Mouse (Mus musculus) lung, adult 2 months (tissue): ENCODE data around the gene Kif18a. TPM values are rescaled to one million over a fixed set of nuclear protein-coding genes. Genes with fewer than 3 reads are reported as not detected.

Experiments used
- DNase-seq: peaks from one replicate; pipeline ENCODE4 v3.0.0; 2022
- H3K4me1 ChIP-seq: fragments of 200-500 bp; 2 replicates; pipeline ENCODE4 v1.6.1; 2011; ENCODE audit warnings: low read length; ENCODE audit not compliant: control insufficient read depth, insufficient read depth
- H3K4me3 ChIP-seq: fragments of 200-500 bp; replicated peaks from 2 replicates; pipeline ENCODE3; 2011; ENCODE audit warnings: low read depth, mild to moderate bottlenecking, control low read depth, low read length; ENCODE audit errors: extremely low read depth
- CTCF ChIP-seq: fragments of 200-500 bp; IDR thresholded peaks from 2 replicates; pipeline ENCODE4 v1.5.1; 2011; ENCODE audit warnings: mild to moderate bottlenecking, low read length, control low read depth; ENCODE audit not compliant: insufficient read depth
- POLR2A ChIP-seq: fragments of 200-500 bp; IDR thresholded peaks from 2 replicates; pipeline ENCODE4 v1.6.1; 2011; ENCODE audit warnings: low read depth, mild to moderate bottlenecking, control low read depth, low read length, borderline replicate concordance; ENCODE audit errors: extremely low read depth
- WGBS: fragments of 180-500 bp; shearing (Covaris S2); methylation state at CpG from one replicate; pipeline ENCODE4 v1.1.7; 2018; 5-methylcytosine and 5-hydroxymethylcytosine counted together
- polyA plus RNA-seq: library from polyadenylated mRNA; depleted of rRNA; stranded (reverse); fragments of >200 nt; gene quantifications from 2 replicates; pipeline ENCODE4 v1.2.3, GENCODE M21; 2012; rRNA removed

The Kif18a gene
- polyA plus RNA-seq, 1 experiment: 0.37 TPM

DNA sequence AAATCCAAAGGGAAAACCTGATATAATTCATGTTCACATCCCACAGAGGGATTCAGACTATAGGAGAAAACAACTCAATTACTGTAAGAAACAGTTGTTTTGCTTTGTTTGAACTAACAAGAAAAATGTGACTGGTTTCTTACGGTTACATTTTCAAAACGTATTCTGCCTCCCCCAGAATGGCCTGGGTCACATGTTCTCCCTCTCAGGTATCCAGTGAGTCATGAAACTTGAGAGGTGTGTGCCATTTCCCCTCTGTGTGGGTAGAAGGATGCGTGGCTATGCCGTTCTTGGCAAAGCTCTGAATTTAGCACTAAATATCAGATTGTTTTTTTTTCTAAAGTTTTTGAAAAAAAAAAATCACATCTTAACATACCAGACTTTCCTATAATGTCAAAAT is 68.2 kb downstream of the Kif18a start:
- H3K4me3 ChIP-seq: no peak overlapping the region
- no peak for DNase-seq
- WGBS: 63% methylated on average over 4 of the region's 4 CpGs
- TF ChIP-seq CTCF (no peak), POLR2A (no peak)
- H3K4me1 ChIP-seq: no peaks in the 10 kb centered on the region

DNA sequence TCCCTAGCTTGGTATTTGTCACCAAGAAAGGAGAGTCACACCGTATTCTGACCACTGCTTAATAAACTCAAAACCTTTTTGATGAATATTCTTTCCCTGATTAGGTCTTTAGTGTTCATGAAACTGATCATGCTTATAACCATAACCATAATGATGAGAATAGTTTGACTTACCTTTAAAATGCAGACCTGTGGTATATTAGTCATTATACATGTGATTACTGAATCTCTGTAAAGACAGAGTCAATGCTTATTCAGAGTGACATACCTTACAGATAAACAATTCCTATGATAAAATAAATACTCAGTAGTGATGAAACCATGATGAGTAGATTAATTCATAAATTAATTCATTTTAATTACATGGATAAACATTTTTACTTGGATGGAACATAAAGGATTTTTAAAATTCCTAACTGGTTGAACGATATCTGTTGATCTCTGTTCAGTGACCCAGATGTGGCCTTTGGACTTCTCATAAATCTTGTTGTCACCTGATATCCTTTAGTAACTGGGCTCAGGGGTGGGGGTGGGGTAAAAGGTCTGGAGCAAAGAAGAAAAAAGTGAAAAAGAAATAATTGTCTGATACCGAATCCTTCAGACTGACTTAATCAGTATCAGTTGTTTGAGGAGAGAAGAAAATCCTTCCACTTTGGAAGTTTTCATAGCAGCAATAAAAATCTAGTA is 78.1 kb downstream of the Kif18a start:
- Histone ChIP-seq H3K4me3 (no peak overlapping the region), H3K4me1 (no peaks in the 10 kb centered on the region)
- no peak for TF ChIP-seq POLR2A
- no peak for TF ChIP-seq CTCF
- DNase-seq: no peak
- 37% methylated on average over 3 of the region's 3 CpGs for WGBS

DNA sequence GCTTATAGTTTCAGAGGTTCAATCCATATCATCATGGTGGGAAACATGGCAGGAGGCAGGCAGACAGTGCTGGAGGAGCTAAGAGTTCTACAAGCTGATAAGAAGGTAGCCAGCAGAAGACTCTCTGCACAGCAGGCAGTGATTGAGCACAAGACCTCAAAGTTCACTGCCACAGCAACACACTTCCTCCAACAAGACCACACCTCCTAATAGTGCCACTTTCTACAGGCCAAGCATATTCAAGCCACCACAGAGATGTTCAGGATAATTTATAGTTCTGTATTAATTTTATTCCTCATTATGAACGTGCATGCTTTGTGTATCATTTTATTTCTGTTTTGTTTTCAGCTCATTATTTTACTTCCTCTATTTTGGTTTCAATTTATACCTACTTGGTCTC is 85.4 kb downstream of the Kif18a start:
- no peak for DNase-seq
- TF ChIP-seq POLR2A (no peak), CTCF (no peak)
- no peak overlapping the region for H3K4me3 ChIP-seq
- H3K4me1 ChIP-seq: no peaks in the 10 kb centered on the region
- 43% methylated on average over 1 of the region's 1 CpGs for WGBS

DNA sequence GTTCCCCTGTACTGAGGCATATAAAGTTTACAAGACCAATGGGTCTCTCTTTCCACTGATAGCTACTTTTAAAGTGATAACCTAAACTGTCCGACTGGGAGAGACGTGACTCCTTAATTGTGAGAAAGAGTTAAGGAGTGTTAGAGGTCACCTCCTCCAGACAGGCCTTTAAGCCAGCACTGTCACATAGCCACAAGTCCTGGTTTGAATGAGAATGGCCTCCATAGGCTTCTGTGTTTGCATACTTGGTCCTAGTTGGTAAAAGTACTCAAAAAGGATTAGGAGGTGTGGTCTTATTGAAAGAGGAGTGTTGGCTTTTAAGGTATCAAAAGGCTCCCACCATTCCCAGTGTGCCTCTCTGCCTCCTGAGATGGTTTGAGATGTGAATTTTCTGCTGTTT is 94.3 kb downstream of the Kif18a start:
- Histone ChIP-seq H3K4me1 (no peaks in the 10 kb centered on the region), H3K4me3 (no peak overlapping the region)
- 38% methylated on average over 2 of the region's 2 CpGs for WGBS
- no peak for DNase-seq
- TF ChIP-seq CTCF (no peak), POLR2A (no peak)

DNA sequence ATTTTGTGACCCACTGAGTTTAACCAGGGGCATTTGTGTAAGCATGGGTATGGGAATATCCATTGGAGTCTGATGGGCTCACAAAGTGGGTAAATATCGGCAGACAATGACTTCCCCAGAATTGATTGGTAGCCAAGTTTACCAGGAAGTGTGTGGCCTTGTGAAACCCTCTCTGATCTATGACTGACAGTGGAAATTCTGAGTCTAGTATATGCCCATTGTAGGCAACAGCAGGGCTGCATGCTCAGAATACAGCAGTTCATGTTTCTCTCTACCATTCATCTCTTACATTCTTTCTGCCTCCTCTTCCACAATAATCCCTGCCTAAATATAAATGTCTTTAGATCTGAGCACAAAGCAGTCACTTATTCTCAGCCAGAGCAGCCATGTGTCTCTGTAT is 103.5 kb downstream of the Kif18a start:
- no peak for TF ChIP-seq CTCF
- TF ChIP-seq POLR2A: no peak
- Histone ChIP-seq H3K4me1 (no peaks in the 10 kb centered on the region), H3K4me3 (no peak overlapping the region)
- no peak for DNase-seq
- WGBS: 37% methylated on average over 1 of the region's 1 CpGs

DNA sequence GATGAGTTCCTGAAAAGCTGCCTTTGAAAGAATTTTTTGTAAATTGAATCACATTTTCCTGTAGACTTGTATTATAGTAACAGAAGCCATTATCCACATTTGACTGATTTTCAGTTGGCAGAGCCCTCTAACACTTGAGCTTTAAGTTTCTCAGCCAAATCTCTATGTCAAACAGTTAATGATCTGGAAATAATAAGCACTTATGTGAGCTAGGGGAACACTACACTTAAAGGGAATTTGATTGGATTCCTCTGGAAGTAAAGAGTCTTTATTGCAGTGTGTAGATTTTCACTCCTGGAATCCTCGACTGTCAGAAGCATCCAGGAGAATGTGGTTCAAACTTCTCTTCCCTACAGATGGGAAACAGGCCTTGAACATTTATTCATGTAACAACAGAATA is 105.7 kb downstream of the Kif18a start:
- Histone ChIP-seq H3K4me3 (no peak overlapping the region), H3K4me1 (no peaks in the 10 kb centered on the region)
- WGBS: 48% methylated on average over 1 of the region's 1 CpGs
- TF ChIP-seq CTCF (no peak), POLR2A (no peak)
- DNase-seq: no peak

DNA sequence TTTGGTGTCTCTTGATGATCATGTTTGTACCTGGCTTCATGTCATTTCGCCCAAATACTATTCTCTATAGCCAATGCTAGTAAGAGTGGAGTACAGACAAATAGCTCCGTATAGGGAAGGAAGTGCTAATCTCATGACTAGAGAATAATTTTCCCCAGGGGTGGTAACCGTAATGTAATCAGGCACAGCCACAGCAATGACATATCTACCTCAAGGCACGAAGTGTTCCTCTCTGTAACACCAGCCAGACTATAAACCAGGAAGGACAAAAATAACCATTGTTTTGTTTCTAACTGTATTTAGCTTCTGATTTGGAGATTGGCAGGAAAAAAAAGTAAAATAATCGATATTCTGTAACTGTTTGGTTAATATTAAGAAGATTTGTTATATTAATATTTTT is 108.2 kb downstream of the Kif18a start:
- 57% methylated on average over 5 of the region's 5 CpGs for WGBS
- Histone ChIP-seq H3K4me3 (no peak overlapping the region), H3K4me1 (no peaks in the 10 kb centered on the region)
- TF ChIP-seq POLR2A (no peak), CTCF (no peak)
- DNase-seq: no peak

DNA sequence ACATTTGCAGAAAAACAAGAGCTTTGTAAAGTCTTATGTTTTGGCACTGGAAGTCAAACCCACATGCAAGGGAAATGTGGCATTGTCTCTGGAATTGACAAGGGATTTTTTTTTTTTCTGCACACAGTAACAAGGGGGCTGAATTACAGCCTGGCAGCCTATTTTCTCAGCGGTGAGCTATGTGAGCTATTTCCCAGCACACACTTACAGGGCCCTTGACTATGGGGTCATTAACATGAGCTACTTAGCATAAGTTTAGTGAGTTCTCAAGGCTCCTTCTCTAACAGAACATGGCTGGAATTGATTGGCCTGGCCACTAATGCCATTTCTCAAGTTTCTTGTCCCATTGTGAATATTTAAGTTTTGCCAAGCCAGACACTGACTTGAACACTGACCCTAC is 109.4 kb downstream of the Kif18a start:
- 35% methylated on average over 1 of the region's 1 CpGs for WGBS
- TF ChIP-seq CTCF (no peak), POLR2A (no peak)
- H3K4me3 ChIP-seq: no peak overlapping the region
- no peaks in the 10 kb centered on the region for H3K4me1 ChIP-seq
- DNase-seq: no peak

Other genes with a start within 250 kb of the Kif18a start
- 3.6 and 4.1 TPM in 2 replicates for gene Mettl15, start within 50 bp of the Kif18a start, polyA plus RNA-seq